Mouse (Mus musculus): Measurements from ENCODE around the gene Timm13. TPM values are rescaled to one million over a fixed set of nuclear protein-coding genes. Genes with fewer than 3 reads are reported as not detected.

Timm13 gene
- polyA plus RNA-seq, 1 experiment from 2014 or later: 266 TPM

DNA sequence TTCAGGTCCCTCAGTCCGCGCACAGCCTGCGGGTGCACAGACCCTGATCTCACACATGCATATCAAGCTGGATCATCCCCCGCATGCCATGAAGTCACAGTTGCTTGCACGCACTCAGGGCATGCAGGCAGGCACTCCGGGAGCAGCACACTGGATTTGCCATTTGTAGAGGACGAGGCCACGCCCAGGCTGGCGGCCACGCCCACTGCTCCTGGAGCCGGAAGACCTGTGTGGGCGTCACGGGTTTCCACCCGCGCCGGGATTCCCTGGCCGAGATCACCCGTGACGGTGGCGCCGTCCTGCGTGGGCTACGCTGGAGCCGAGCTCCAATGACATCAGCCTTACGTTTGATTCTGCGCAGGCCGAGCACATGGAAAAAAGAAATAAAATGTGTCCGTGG is 38.9 kb upstream of the Timm13 start:
- DNase-seq: peak; percentile 75
- peak; percentile 52 for ATAC-seq (ENCODE audit: low read depth)
- Histone ChIP-seq H3K9ac (peak overlapping the region; percentile 33), H3K36me3 (no peaks in the 10 kb centered on the region), H3K4me3 (replicated peaks) (peak overlapping the region; percentile 49), H3K4me2 (peak overlapping the region; percentile 67), H3K9me3 (replicated peaks) (no peaks in the 10 kb centered on the region), H3K27ac (no peak overlapping the region), H3K27me3 (peaks cover 58% of the 10 kb centered on the region), H3K4me1 (replicated peaks) (peaks cover 55% of the 10 kb centered on the region)
- 2% methylated on average over 28 of the region's 28 CpGs for WGBS (ENCODE audit: insufficient replicate concordance)

DNA sequence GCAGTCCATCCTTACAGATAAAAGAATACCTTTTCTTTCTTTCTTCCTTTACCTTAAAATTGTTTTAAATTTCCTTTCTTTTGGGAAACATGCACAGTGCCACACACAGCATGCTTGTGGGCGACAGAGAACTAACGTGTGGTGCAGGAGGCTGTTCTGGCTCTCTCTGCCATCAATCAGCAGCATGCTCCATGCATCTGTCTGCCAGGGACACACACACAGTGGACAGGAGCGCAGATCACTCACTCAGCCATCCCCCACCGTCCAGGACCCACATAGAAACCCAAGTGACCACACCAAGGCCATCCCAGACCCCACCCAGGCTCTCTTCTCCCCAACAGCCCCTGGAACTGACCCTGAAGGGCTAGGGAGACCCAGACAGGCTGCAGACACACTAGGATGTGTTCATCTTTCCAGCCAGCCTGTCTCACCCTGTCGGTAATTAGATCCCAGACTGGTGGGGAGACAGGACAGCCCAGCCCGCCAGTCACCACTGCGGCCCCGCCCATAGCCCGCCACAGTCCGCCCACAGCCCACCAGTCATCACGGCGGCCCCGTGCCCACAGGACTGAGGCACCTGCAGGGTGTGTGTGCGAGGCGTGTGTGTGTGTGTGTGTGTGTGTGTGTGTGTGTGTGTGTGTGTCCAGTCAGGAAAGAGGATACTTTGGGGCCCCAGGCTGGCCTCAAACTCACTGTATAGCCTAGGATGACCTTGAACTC is 38.2 kb upstream of the Timm13 start:
- H3K4me3 ChIP-seq (replicated peaks): peak overlapping the region; percentile 49
- DNase-seq: no peak
- peaks cover 65% of the 10 kb centered on the region for H3K27me3 ChIP-seq
- 16% methylated on average over 15 of the region's 15 CpGs for WGBS (ENCODE audit: insufficient replicate concordance)
- H3K4me1 ChIP-seq (replicated peaks): peaks cover 58% of the 10 kb centered on the region
- ATAC-seq (ENCODE audit: low read depth): peak; percentile 34
- H3K36me3 ChIP-seq: no peaks in the 10 kb centered on the region
- H3K27ac ChIP-seq: no peak overlapping the region
- H3K9ac ChIP-seq: peak overlapping the region; percentile 33
- no peaks in the 10 kb centered on the region for H3K9me3 ChIP-seq (replicated peaks)
- peak overlapping the region; percentile 67 for H3K4me2 ChIP-seq

DNA sequence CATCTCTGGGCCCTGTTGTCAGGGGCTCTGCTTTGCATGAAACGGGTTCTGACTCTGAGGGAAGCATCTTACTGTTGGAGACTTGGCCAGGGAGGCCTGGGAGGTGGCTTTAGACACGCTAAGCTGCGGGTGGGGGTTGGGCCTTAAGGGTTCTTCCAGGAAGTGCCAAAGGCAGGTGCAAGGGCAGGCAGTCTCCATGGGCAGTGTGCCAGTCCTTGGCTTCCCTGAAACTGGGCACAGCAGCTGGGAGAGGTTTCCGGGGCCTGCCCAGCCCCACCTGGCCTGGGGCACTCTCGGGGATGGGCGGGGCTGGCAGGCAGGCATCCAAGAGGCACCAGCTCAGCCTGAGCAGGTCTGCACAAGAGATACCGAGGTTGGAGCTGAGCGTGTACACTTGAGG is 36.9 kb upstream of the Timm13 start:
- H3K4me2 ChIP-seq: no peak overlapping the region
- H3K27me3 ChIP-seq: peaks cover 76% of the 10 kb centered on the region
- H3K9ac ChIP-seq: no peak overlapping the region
- peaks cover 69% of the 10 kb centered on the region for H3K4me1 ChIP-seq (replicated peaks)
- WGBS (ENCODE audit: insufficient replicate concordance): 27% methylated on average over 8 of the region's 8 CpGs
- DNase-seq (no peak), ATAC-seq (ENCODE audit: low read depth) (no peak)
- no peaks in the 10 kb centered on the region for H3K9me3 ChIP-seq (replicated peaks)
- no peak overlapping the region for H3K4me3 ChIP-seq (replicated peaks)
- H3K27ac ChIP-seq: no peak overlapping the region
- H3K36me3 ChIP-seq: no peaks in the 10 kb centered on the region

DNA sequence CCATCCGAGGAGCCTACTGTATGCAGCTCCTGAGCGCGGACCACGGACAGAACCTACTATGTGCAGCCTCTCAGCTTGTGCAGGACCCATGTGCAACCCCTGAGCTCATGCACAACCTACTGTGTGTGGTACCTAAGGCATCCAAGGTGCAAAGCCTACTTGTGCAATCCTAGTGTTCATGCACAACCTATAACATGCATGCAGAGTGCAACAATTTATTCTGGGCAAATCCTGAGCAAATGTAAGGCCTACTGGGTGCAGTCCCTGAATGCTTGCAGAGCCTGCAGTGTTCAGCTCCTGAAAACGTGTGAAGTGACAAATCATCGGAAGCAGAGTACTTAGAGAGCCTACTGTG is 36.0 kb upstream of the Timm13 start:
- WGBS (ENCODE audit: insufficient replicate concordance): 16% methylated on average over 6 of the region's 6 CpGs
- Histone ChIP-seq H3K9ac (no peak overlapping the region), H3K27me3 (peaks cover 84% of the 10 kb centered on the region), H3K9me3 (replicated peaks) (no peaks in the 10 kb centered on the region), H3K36me3 (no peaks in the 10 kb centered on the region), H3K4me3 (replicated peaks) (peak overlapping the region; percentile 35; the same call in 1 of the 2 replicates), H3K4me1 (replicated peaks) (peaks cover 77% of the 10 kb centered on the region), H3K27ac (no peak overlapping the region), H3K4me2 (peak overlapping the region; percentile 55)
- ATAC-seq (ENCODE audit: low read depth) (no peak), DNase-seq (no peak)

DNA sequence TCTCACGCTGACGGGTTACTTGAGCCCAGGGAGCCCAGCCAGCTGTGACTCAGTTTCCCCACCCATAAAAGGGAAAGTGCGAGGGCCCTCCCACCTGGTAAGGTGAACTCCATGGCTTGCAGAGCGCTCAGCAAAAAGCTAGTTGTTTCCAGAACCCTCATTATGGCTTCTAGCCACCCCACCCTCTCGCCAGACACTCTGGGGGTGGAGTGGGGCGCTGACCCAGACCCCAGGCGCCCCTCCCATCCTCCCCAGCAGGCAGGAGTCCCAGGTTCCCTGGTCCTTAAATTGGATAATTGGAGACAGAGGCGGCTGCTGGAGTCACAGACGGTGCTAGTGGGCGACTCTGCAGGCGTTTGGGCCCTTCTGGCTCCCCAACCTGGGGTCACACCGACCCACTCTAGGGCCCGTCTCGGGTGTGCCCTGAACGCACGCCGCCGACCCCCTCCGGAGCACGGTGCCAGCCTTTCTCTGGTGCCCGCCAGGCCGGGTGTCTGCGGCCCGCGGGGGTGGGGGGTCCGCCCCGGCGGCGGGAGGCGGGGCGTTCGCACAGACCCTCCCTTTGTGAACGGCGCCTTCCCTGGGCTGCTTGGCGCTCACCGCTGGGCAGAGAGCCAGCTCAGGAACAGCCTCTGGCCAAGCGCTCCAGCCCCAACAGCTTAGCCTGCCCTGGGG is 35.5 kb upstream of the Timm13 start:
- peak overlapping the region; percentile 35 for H3K4me3 ChIP-seq (replicated peaks)
- 4% methylated on average over 37 of the region's 37 CpGs for WGBS (ENCODE audit: insufficient replicate concordance)
- no peak overlapping the region for H3K9ac ChIP-seq
- H3K9me3 ChIP-seq (replicated peaks): no peaks in the 10 kb centered on the region
- peaks cover 89% of the 10 kb centered on the region for H3K27me3 ChIP-seq
- no peak overlapping the region for H3K27ac ChIP-seq
- no peaks in the 10 kb centered on the region for H3K36me3 ChIP-seq
- H3K4me2 ChIP-seq: peak overlapping the region; percentile 55
- ATAC-seq (ENCODE audit: low read depth) (no peak), DNase-seq (no peak)
- peaks cover 83% of the 10 kb centered on the region for H3K4me1 ChIP-seq (replicated peaks)

DNA sequence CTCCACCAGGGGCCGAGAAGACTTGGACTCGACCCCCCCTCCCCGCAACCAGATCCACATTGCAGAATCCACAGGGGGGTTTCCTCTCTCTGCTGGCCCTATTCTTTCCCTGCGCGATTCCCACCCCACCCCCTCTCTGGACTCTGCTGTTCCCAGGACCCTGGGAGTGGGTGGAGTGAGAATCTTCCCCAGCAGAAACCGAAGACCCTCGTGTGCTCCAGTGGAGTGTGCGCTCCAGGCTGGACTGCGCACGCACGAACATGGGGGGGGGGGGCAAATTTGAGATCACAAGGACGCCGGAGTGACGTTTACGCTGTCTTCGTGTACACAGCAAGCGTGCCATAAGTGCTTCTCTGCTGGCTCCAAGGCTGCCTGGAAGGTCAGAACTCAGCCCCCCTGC is 34.9 kb upstream of the Timm13 start:
- H3K4me3 ChIP-seq (replicated peaks): no peak overlapping the region
- ATAC-seq (ENCODE audit: low read depth): no peak
- no peak for DNase-seq
- 0 out of 2 replicates have a peak overlapping the region, but pooled peaks have one; percentile 55 for H3K4me2 ChIP-seq
- no peak overlapping the region for H3K9ac ChIP-seq
- H3K4me1 ChIP-seq (replicated peaks): peaks cover 84% of the 10 kb centered on the region
- H3K27me3 ChIP-seq: peaks cover 92% of the 10 kb centered on the region
- no peaks in the 10 kb centered on the region for H3K36me3 ChIP-seq
- 11% methylated on average over 17 of the region's 17 CpGs for WGBS (ENCODE audit: insufficient replicate concordance)
- H3K9me3 ChIP-seq (replicated peaks): no peaks in the 10 kb centered on the region
- no peak overlapping the region for H3K27ac ChIP-seq

DNA sequence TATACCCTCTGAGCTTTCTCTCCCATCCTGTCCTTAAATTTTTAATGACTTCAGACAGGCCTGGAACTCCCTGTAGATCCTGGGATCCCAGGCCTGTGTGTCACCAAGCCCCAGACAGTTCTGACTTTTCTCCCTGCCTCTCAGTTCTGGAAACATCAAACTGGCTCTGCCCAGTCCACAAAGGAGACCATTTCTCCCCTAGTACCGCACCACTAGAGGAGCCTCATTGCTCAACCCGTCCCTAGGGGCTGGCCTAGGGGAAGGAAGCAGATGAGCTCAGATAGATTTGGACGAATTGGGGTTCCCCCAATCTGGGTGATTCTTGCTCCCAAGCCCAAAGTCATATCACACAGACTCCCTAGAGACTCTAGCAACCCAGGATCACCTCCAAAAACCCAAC is 34.5 kb upstream of the Timm13 start:
- peaks cover 93% of the 10 kb centered on the region for H3K27me3 ChIP-seq
- H3K27ac ChIP-seq: no peak overlapping the region
- ATAC-seq (ENCODE audit: low read depth): no peak
- WGBS (ENCODE audit: insufficient replicate concordance): 13% methylated on average over 3 of the region's 3 CpGs
- no peak overlapping the region for H3K4me2 ChIP-seq
- no peaks in the 10 kb centered on the region for H3K36me3 ChIP-seq
- H3K4me3 ChIP-seq (replicated peaks): no peak overlapping the region
- no peak for DNase-seq
- H3K9ac ChIP-seq: no peak overlapping the region
- peaks cover 84% of the 10 kb centered on the region for H3K4me1 ChIP-seq (replicated peaks)
- no peaks in the 10 kb centered on the region for H3K9me3 ChIP-seq (replicated peaks)

DNA sequence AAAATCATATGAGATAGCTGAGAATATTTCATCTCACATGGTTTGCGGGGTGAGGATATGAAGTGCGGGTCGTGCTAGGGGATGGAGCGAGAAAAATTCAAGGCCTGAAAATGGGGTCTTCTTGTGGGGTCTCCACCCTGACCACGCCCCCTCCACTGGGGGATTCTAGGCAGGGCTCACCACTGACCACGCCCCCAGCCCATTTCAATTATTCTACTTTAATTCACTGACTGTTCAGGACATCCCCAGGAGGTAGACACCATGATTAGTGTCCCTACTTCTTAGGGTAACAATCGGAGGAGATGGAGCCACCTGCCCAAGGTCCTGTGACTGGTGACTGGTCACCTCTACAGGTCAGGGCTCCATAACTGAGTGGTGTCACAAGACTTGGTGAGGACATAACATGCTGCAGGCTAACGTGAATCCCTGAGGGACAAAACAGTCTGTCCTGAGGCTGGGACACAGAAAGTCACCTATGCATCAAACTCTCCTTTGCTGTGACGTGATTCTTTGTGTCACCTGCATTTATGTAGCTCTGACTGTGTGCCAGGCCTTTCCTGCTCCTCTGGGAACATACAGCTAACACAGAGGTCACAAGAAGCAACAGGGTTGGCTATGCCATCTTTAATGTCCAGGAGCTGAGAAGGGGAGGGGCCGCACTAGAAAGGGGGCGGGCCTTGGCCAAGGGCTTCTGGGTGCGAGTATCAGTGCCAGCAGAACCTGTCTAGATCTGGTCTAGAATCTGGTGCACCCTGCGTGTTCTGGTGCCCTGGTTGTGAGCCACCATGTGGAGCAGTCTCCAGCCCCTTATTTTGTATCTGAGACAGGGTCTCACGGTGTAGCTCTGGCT is 33.6 kb upstream of the Timm13 start:
- 48% methylated on average over 14 of the region's 14 CpGs for WGBS (ENCODE audit: insufficient replicate concordance)
- Histone ChIP-seq H3K4me2 (no peak overlapping the region; the same call in 1 of the 2 replicates), H3K27me3 (peaks cover 97% of the 10 kb centered on the region), H3K4me1 (replicated peaks) (peaks cover 83% of the 10 kb centered on the region), H3K4me3 (replicated peaks) (no peak overlapping the region), H3K36me3 (no peaks in the 10 kb centered on the region), H3K9me3 (replicated peaks) (no peaks in the 10 kb centered on the region), H3K9ac (no peak overlapping the region), H3K27ac (no peak overlapping the region)
- ATAC-seq (ENCODE audit: low read depth) (no peak), DNase-seq (no peak)

DNA sequence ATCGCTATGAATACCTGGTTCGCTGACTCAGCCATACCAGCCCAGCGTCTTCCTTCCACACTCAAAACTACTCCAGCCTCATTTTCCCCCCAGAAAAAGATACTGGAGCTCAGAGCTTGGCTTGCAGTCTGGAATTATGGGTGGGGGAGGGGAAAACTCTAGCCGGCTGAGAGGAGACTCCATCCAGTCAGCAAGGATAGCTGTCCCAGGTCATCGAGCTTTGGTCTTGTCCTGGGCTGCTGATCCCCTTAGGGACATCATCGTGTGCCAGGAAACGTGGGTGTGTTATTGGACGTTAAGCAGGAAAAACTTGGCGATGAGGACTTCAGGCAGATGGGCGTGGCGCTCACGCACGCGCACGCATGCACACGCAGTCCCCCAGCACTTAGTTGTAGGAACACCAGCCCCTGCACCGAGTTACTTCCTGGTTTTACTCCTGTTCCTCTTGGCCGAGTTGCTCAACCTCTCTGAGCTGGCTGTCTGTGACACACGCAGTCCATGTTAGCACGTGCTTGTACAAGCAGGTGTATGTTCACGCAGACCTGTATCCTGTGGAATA is 32.7 kb upstream of the Timm13 start:
- Histone ChIP-seq H3K27ac (no peak overlapping the region), H3K9ac (no peak overlapping the region; the same call in 1 of the 2 replicates), H3K36me3 (no peaks in the 10 kb centered on the region), H3K4me2 (peak overlapping the region; percentile 86), H3K9me3 (replicated peaks) (no peaks in the 10 kb centered on the region), H3K27me3 (peaks cover 94% of the 10 kb centered on the region), H3K4me3 (replicated peaks) (peak overlapping the region; percentile 59), H3K4me1 (replicated peaks) (peaks cover 85% of the 10 kb centered on the region)
- ATAC-seq (ENCODE audit: low read depth) (no peak), DNase-seq (no peak)
- 3% methylated on average over 21 of the region's 21 CpGs for WGBS (ENCODE audit: insufficient replicate concordance)

DNA sequence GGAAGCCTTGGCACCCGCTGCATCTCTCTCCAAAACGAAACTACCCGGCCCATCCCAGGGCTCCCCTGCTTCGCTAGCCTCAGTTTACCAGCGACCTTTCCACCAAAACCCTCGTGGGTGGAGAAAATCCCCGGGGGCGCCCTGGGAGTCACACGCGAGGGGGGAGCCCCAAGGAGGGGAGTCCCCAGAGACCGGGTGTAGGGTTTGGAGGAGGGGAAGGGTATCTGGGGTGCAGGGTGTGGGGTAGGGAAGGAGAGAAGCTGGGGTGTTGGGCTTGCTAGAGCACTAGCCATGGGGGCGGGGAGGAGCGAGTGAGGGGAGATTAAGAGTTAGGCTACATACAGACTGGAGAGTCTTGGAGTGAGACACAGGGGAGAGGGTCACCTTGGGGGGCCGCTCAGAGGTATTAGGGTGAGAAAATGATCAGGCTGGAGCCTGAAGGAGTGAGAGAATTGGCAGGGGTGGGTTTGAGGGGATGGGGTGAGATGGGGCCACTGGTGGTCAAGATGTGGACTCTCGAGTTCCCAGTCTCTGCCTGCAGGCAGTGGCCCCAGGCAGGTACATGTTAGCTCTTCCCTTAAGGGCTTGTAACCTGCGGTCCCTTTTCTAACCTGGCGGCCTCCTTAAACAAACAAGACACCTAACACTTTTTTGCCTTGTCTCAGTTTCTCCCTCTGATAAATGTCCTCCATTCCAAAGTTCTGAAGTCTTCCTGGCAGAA is 32.1 kb upstream of the Timm13 start:
- ATAC-seq (ENCODE audit: low read depth) (no peak), DNase-seq (no peak)
- Histone ChIP-seq H3K36me3 (no peaks in the 10 kb centered on the region), H3K9me3 (replicated peaks) (no peaks in the 10 kb centered on the region), H3K27ac (no peak overlapping the region), H3K9ac (peak overlapping the region; percentile 50), H3K4me1 (replicated peaks) (peaks cover 83% of the 10 kb centered on the region), H3K4me2 (peak overlapping the region; percentile 86), H3K4me3 (replicated peaks) (peak overlapping the region; percentile 59), H3K27me3 (peaks cover 87% of the 10 kb centered on the region)
- 2% methylated on average over 17 of the region's 17 CpGs for WGBS (ENCODE audit: insufficient replicate concordance)

Measured in liver, embryonic 13.5 days (tissue).